Mouse (Mus musculus) midbrain, embryonic 10.5 days (tissue): Measurements from ENCODE around the gene Ctnnal1. TPM values are rescaled to one million over a fixed set of nuclear protein-coding genes. Genes with fewer than 3 reads are reported as not detected.

Experiments used
- DNase-seq: peaks from one replicate; pipeline ENCODE4 v3.0.0-alpha.2; 2017; ENCODE audit warnings: low spot score
- H3K27ac ChIP-seq: fragments of 300-500 bp; sonication (generic); replicated peaks from 2 replicates; pipeline ENCODE4 v1.5.1; 2016; ENCODE audit warnings: mild to moderate bottlenecking
- H3K27me3 ChIP-seq: fragments of 300-500 bp; sonication (generic); 2 replicates; pipeline ENCODE4 v1.6.1; 2016; ENCODE audit warnings: low read depth, mild to moderate bottlenecking; ENCODE audit not compliant: poor library complexity, severe bottlenecking
- H3K36me3 ChIP-seq: fragments of 300-500 bp; sonication (generic); 2 replicates; pipeline ENCODE4 v1.6.1; 2016; ENCODE audit warnings: mild to moderate bottlenecking, moderate library complexity
- H3K4me1 ChIP-seq: fragments of 300-500 bp; sonication (generic); 2 replicates; pipeline ENCODE4 v1.6.1; 2016
- H3K4me3 ChIP-seq: fragments of 300-500 bp; sonication (generic); 2 replicates; pipeline ENCODE4 v1.5.1; 2016; ENCODE audit warnings: mild to moderate bottlenecking, moderate library complexity
- H3K9me3 ChIP-seq: fragments of 300-500 bp; sonication (generic); replicated peaks from 2 replicates; pipeline ENCODE4 v1.6.1; 2016; ENCODE audit warnings: mild to moderate bottlenecking
- WGBS: fragments of 180-500 bp; shearing (Covaris S2); methylation state at CpG from one replicate; pipeline ENCODE4 v1.1.7; 2016; 5-methylcytosine and 5-hydroxymethylcytosine counted together
- polyA plus RNA-seq: library from polyadenylated mRNA; unstranded; fragments of >200 nt; fragmentation: Nextera tagmentation; extraction: Ambion mirVana; gene quantifications from 2 replicates; pipeline ENCODE4 v1.2.1, GENCODE M21; 2016

Gene Ctnnal1
- 28.6 and 29.6 TPM in 2 replicates for polyA plus RNA-seq

- DNase-seq = peak; percentile 87
- H3K27ac ChIP-seq = peak within 1 kb of the TSS; percentile 91
- WGBS = under 1% methylated on average over 45 of the region's 45 CpGs
Measured at GRCm38 (mm10) chr4:56865003-56865511, at the start of gene Ctnnal1. Gene Ctnnal1 (minus strand): TSS chr4:56865188.

GRCm38 (mm10) chr4:56914761-56915160 lies 49.8 kb upstream of the Ctnnal1 start:
- Histone ChIP-seq H3K9me3 (no peaks in the 10 kb centered on the region), H3K27ac (no peak overlapping the region), H3K4me3 (no peak overlapping the region), H3K4me1 (no peaks in the 10 kb centered on the region), H3K36me3 (peaks cover 77% of the 10 kb centered on the region), H3K27me3 (no peaks in the 10 kb centered on the region)
- 83% methylated on average over 1 of the region's 1 CpGs for WGBS
- no peak for DNase-seq

More at GRCm38 (mm10) chr4:56865003-56865511, at the start of gene Ctnnal1:
- H3K4me3 ChIP-seq = peak within 1 kb of the TSS; percentile 94
- H3K4me1 ChIP-seq = peaks cover 27% of the 10 kb centered on the region
- no peaks in the 10 kb centered on the region for H3K36me3 ChIP-seq
- H3K9me3 ChIP-seq = no peaks in the 10 kb centered on the region
- H3K27me3 ChIP-seq = no peaks in the 10 kb centered on the region

- Histone ChIP-seq H3K27ac (no peak overlapping the region), H3K4me3 (no peak overlapping the region), H3K27me3 (no peaks in the 10 kb centered on the region), H3K4me1 (no peaks in the 10 kb centered on the region), H3K36me3 (peaks cover 79% of the 10 kb centered on the region), H3K9me3 (no peaks in the 10 kb centered on the region)
- no peak for DNase-seq
- 94% methylated on average over 6 of the region's 6 CpGs for WGBS
Measured at GRCm38 (mm10) chr4:56914338-56914737, 49.4 kb upstream of the Ctnnal1 start.

GRCm38 (mm10) chr4:56912382-56913001 lies 47.5 kb upstream of the Ctnnal1 start:
- peaks cover 90% of the 10 kb centered on the region for H3K36me3 ChIP-seq
- DNase-seq = no peak
- H3K27me3 ChIP-seq = no peaks in the 10 kb centered on the region
- no peak overlapping the region for H3K4me3 ChIP-seq
- no peak overlapping the region for H3K27ac ChIP-seq
- 87% methylated on average over 7 of the region's 7 CpGs for WGBS
- H3K9me3 ChIP-seq = no peaks in the 10 kb centered on the region
- no peaks in the 10 kb centered on the region for H3K4me1 ChIP-seq

- Histone ChIP-seq H3K27me3 (no peaks in the 10 kb centered on the region), H3K4me1 (no peaks in the 10 kb centered on the region), H3K9me3 (no peaks in the 10 kb centered on the region), H3K36me3 (peaks cover 90% of the 10 kb centered on the region), H3K27ac (no peak overlapping the region), H3K4me3 (no peak overlapping the region)
- WGBS = 86% methylated on average over 3 of the region's 3 CpGs
- no peak for DNase-seq
Measured at GRCm38 (mm10) chr4:56909568-56909967, 44.6 kb upstream of the Ctnnal1 start.

GRCm38 (mm10) chr4:56907671-56908070 lies 42.7 kb upstream of the Ctnnal1 start:
- Histone ChIP-seq H3K27ac (no peak overlapping the region), H3K4me3 (no peak overlapping the region), H3K4me1 (no peaks in the 10 kb centered on the region), H3K27me3 (no peaks in the 10 kb centered on the region), H3K9me3 (no peaks in the 10 kb centered on the region), H3K36me3 (peaks cover 94% of the 10 kb centered on the region)
- no peak for DNase-seq
- WGBS = 95% methylated on average over 5 of the region's 5 CpGs

GRCm38 (mm10) chr4:56906926-56907325 lies 41.9 kb upstream of the Ctnnal1 start:
- H3K27ac ChIP-seq = no peak overlapping the region
- no peak overlapping the region for H3K4me3 ChIP-seq
- DNase-seq = no peak
- H3K27me3 ChIP-seq = no peaks in the 10 kb centered on the region
- H3K4me1 ChIP-seq = no peaks in the 10 kb centered on the region
- H3K36me3 ChIP-seq = peaks cover 94% of the 10 kb centered on the region
- H3K9me3 ChIP-seq = no peaks in the 10 kb centered on the region
- 88% methylated on average over 3 of the region's 3 CpGs for WGBS

- WGBS = 95% methylated on average over 5 of the region's 5 CpGs
- peaks cover 94% of the 10 kb centered on the region for H3K36me3 ChIP-seq
- H3K4me3 ChIP-seq = no peak overlapping the region
Measured at GRCm38 (mm10) chr4:56905507-56905906, 40.5 kb upstream of the Ctnnal1 start.

GRCm38 (mm10) chr4:56901671-56902070 lies 36.7 kb upstream of the Ctnnal1 start:
- 89% methylated on average over 2 of the region's 2 CpGs for WGBS
- Histone ChIP-seq H3K27me3 (no peaks in the 10 kb centered on the region), H3K27ac (no peak overlapping the region), H3K4me1 (0 out of 2 replicates have a peak, but pooled peaks cover 2% of the 10 kb centered on the region), H3K9me3 (no peaks in the 10 kb centered on the region), H3K4me3 (no peak overlapping the region), H3K36me3 (peaks cover 96% of the 10 kb centered on the region)
- no peak for DNase-seq

More at GRCm38 (mm10) chr4:56905507-56905906, 40.5 kb upstream of the Ctnnal1 start:
- Histone ChIP-seq H3K4me1 (0 out of 2 replicates have a peak, but pooled peaks cover 2% of the 10 kb centered on the region), H3K27me3 (no peaks in the 10 kb centered on the region), H3K27ac (no peak overlapping the region), H3K9me3 (no peaks in the 10 kb centered on the region)
- no peak for DNase-seq

- Histone ChIP-seq H3K4me1 (0 out of 2 replicates have a peak, but pooled peaks cover 2% of the 10 kb centered on the region), H3K27me3 (no peaks in the 10 kb centered on the region), H3K9me3 (no peaks in the 10 kb centered on the region), H3K27ac (no peak overlapping the region), H3K36me3 (peaks cover 90% of the 10 kb centered on the region), H3K4me3 (no peak overlapping the region)
- 90% methylated on average over 8 of the region's 8 CpGs for WGBS
- no peak for DNase-seq
Measured at GRCm38 (mm10) chr4:56899216-56899615, 34.2 kb upstream of the Ctnnal1 start.

- Histone ChIP-seq H3K4me1 (0 out of 2 replicates have a peak, but pooled peaks cover 2% of the 10 kb centered on the region), H3K9me3 (no peaks in the 10 kb centered on the region), H3K27ac (no peak overlapping the region), H3K4me3 (no peak overlapping the region), H3K36me3 (peaks cover 79% of the 10 kb centered on the region), H3K27me3 (no peaks in the 10 kb centered on the region)
- 89% methylated on average over 3 of the region's 3 CpGs for WGBS
- no peak for DNase-seq
Measured at GRCm38 (mm10) chr4:56897511-56897910, 32.5 kb upstream of the Ctnnal1 start.

- H3K36me3 ChIP-seq = peaks cover 66% of the 10 kb centered on the region
- H3K27me3 ChIP-seq = no peaks in the 10 kb centered on the region
- H3K4me1 ChIP-seq = no peaks in the 10 kb centered on the region
- H3K27ac ChIP-seq = no peak overlapping the region
- over 99% methylated on average over 3 of the region's 3 CpGs for WGBS
- H3K4me3 ChIP-seq = no peak overlapping the region
- no peak for DNase-seq
- H3K9me3 ChIP-seq = no peaks in the 10 kb centered on the region
Measured at GRCm38 (mm10) chr4:56894196-56894595, 29.2 kb upstream of the Ctnnal1 start.

- no peak for DNase-seq
- WGBS = 94% methylated on average over 6 of the region's 6 CpGs
- Histone ChIP-seq H3K27me3 (no peaks in the 10 kb centered on the region), H3K4me1 (no peaks in the 10 kb centered on the region), H3K27ac (no peak overlapping the region), H3K9me3 (no peaks in the 10 kb centered on the region), H3K36me3 (peaks cover 66% of the 10 kb centered on the region), H3K4me3 (no peak overlapping the region)
Measured at GRCm38 (mm10) chr4:56892501-56893115, 27.6 kb upstream of the Ctnnal1 start.
